17 mouse cellular contexts compared by ENCODE assay signal in the genomic region with DNA sequence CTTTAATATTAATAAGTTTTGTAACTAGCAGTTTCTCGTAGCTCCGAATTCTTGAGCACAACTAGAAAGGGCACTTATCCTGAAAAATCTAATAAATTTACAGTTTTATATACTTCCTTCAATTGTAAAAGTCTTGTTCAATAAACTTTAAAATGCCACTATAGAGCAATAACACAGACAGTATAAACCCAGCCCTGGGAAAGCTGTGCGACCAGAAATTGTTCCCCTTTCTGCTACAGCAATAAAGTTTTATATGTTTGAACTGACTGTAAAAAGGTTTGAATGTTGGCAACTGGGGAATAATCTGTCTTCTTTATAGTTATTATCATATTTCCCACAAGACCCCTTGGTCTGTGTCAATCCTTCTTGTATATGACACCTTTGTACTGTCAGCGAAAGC.
"Had no signal": no experiment of that assay in that cellular context is flagged by ENCODE, and none has a peak within 500 bp of the region (broad histone marks: within the 10 kb centered on the region; RNA-seq: fewer than 3 reads in every experiment).

No protein-coding gene starts in this region.

- H3K27ac ChIP-seq: left cerebral cortex, adult 2 months; liver, embryonic 13.5 days; lung, embryonic 15.5 days; macrophage had no signal

- ATAC-seq: inflammation-experienced regulatory T-cells, adult 6 months; liver, postnatal 0 days had no signal

- DNase-seq: kidney, adult 2 months; kidney, postnatal 14 days; liver; liver, embryonic 13.5 days; liver, postnatal 0 days; lung, postnatal 14 days; right cerebral cortex, adult 18-20 months; right cerebral cortex, postnatal 25 days; thymus, adult 18-20 months; thymus, postnatal 25 days had no signal

- H3K9me3 ChIP-seq: kidney, embryonic 15.5 days; liver, embryonic 13.5 days; lung, embryonic 15.5 days; megakaryocyte, embryonic 14.5 days had no signal

- H3K4me3 ChIP-seq: kidney, embryonic 15.5 days; left cerebral cortex, adult 2 months; liver, embryonic 13.5 days; lung, embryonic 15.5 days; megakaryocyte, embryonic 14.5 days had no signal

- H3K27me3 ChIP-seq: kidney, embryonic 15.5 days; lung, embryonic 15.5 days; megakaryocyte, embryonic 14.5 days had no signal

- H3K9ac ChIP-seq: kidney, embryonic 15.5 days; liver, embryonic 13.5 days; liver, postnatal 0 days; lung, embryonic 15.5 days had no signal

- H3K4me2 ChIP-seq: kidney, embryonic 15.5 days; liver, embryonic 13.5 days; lung, embryonic 15.5 days; midbrain, embryonic 11.5 days had no signal

- H3K36me3 ChIP-seq: liver, embryonic 13.5 days had no signal
